Mouse (Mus musculus) neural tube, embryonic 10.5 days (tissue): ENCODE results near the gene Gm21294.
"Not testable (repeated sequence)": the region's sequence is repeated elsewhere in the genome, so short reads cannot be mapped to it uniquely, and the experiment has no call there.

Experiments
- DNase-seq: peaks from one replicate; pipeline ENCODE4 v3.0.0-alpha.2; 2017; ENCODE audit warnings: low spot score; ENCODE audit errors: extremely low spot score

Gm21294 gene

GRCm38 (mm10) chrY:89052506-89052905, at the start of gene Gm21294:
Gene Gm21294 (plus strand): TSS chrY:89052806.
- not testable (repeated sequence) for DNase-seq

GRCm38 (mm10) chrY:89126246-89126645, 73.6 kb downstream of the Gm21294 start:
- not testable (repeated sequence) for DNase-seq
